Mouse (Mus musculus): ENCODE data around the gene Dhrs3.

- TF ChIP-seq CTCF (IDR thresholded peaks at IDR 0.05) (no peak), EP300 (IDR thresholded peaks at IDR 0.05) (no peak)
Observed at GRCm38 (mm10) chr4:144971048-144971447, 78.4 kb downstream of the Dhrs3 start.
